Mouse (Mus musculus) stomach, postnatal 0 days (tissue): ENCODE data around the gene Cgnl1. TPM values are rescaled to one million over a fixed set of nuclear protein-coding genes. Genes with fewer than 3 reads are reported as not detected.
A peak's percentile ranks its signal among the peaks of the same experiment; 100 is the strongest.

Source experiments
- ATAC-seq: fragments of 200-750 bp; cut with Nextera tagmentation; 2 replicates; pipeline ENCODE4 v1.8.0; 2017; ENCODE audit not compliant: low FRiP score, low TSS enrichment
- DNase-seq: peaks from one replicate; pipeline ENCODE4 v3.0.0-alpha.2; 2016; ENCODE audit warnings: low spot score
- H3K27ac ChIP-seq: fragments of 300-500 bp; sonication (generic); replicated peaks from 2 replicates; pipeline ENCODE4 v1.5.1; 2014; ENCODE audit warnings: mild to moderate bottlenecking, control low read depth
- H3K27me3 ChIP-seq: fragments of 300-500 bp; sonication (generic); 2 replicates; pipeline ENCODE4 v1.6.1; 2014; ENCODE audit warnings: low read length; ENCODE audit not compliant: control insufficient read depth, insufficient read depth
- H3K36me3 ChIP-seq: fragments of 300-500 bp; sonication (generic); 2 replicates; pipeline ENCODE4 v1.6.1; 2014; ENCODE audit warnings: low read length, mixed read lengths; ENCODE audit not compliant: control insufficient read depth, insufficient read depth
- H3K4me1 ChIP-seq: fragments of 300-500 bp; sonication (generic); replicated peaks from 2 replicates; pipeline ENCODE4 v1.6.1; 2014; ENCODE audit warnings: antibody characterized with exemption; ENCODE audit not compliant: control insufficient read depth, insufficient read depth
- H3K4me2 ChIP-seq: fragments of 300-500 bp; sonication (generic); replicated peaks from 2 replicates; pipeline ENCODE4 v1.6.1; 2014; ENCODE audit warnings: low read depth, mild to moderate bottlenecking, control low read depth, moderate library complexity
- H3K4me3 ChIP-seq: fragments of 300-500 bp; sonication (generic); 2 replicates; pipeline ENCODE4 v1.5.1; 2014; ENCODE audit warnings: low read depth, low read length, control low read depth
- H3K9ac ChIP-seq: fragments of 300-500 bp; sonication (generic); 2 replicates; pipeline ENCODE4 v1.6.1; 2014; ENCODE audit warnings: mild to moderate bottlenecking, low read length, control low read depth, mixed read lengths
- H3K9me3 ChIP-seq: fragments of 300-500 bp; sonication (generic); 2 replicates; pipeline ENCODE4 v1.6.1; 2016; ENCODE audit warnings: low read length; ENCODE audit not compliant: control insufficient read depth
- CTCF ChIP-seq: IDR thresholded peaks from 2 replicates; pipeline ENCODE4 v1.5.1; 2016; ENCODE audit warnings: antibody characterized with exemption, low read depth, mild to moderate bottlenecking, moderate library complexity
- EP300 ChIP-seq: optimal IDR thresholded peaks from 2 replicates; pipeline ENCODE3; 2016; ENCODE audit warnings: antibody characterized with exemption
- WGBS: fragments of 180-500 bp; shearing (Covaris S2); extraction: QIAGEN DNeasy Blood & Tissue Kit; methylation state at CpG from one replicate; pipeline ENCODE4 v1.1.7; 2014; 5-methylcytosine and 5-hydroxymethylcytosine counted together
- polyA plus RNA-seq: library from polyadenylated mRNA; unstranded; fragments of >200 nt; fragmentation: Nextera tagmentation; extraction: Ambion mirVana; gene quantifications from 2 replicates; pipeline ENCODE4 v1.2.1, GENCODE M21; 2015

Cgnl1 gene
- polyA plus RNA-seq, 1 experiment from 2014 or later = 6.3 TPM

GRCm38 (mm10) chr9:71773563-71773962, 2.2 kb upstream of the Cgnl1 start:
- no peak overlapping the region for H3K9ac ChIP-seq
- no peaks in the 10 kb centered on the region for H3K36me3 ChIP-seq
- no peak for TF ChIP-seq CTCF
- no peak for TF ChIP-seq EP300
- H3K4me1 ChIP-seq = 0 out of 2 replicates have a peak, but pooled peaks cover 2% of the 10 kb centered on the region
- no peak overlapping the region for H3K4me2 ChIP-seq
- H3K27me3 ChIP-seq = no peaks in the 10 kb centered on the region
- WGBS = 58% methylated on average over 9 of the region's 9 CpGs
- H3K4me3 ChIP-seq = no peak overlapping the region
- no peak overlapping the region for H3K27ac ChIP-seq
- H3K9me3 ChIP-seq = no peaks in the 10 kb centered on the region
- ATAC-seq = no peak
- DNase-seq = no peak

- no peak for TF ChIP-seq EP300
- peak; percentile 79 for TF ChIP-seq CTCF
- H3K9ac ChIP-seq = no peak overlapping the region
- H3K36me3 ChIP-seq = no peaks in the 10 kb centered on the region
- H3K9me3 ChIP-seq = no peaks in the 10 kb centered on the region
- H3K4me3 ChIP-seq = no peak overlapping the region
- DNase-seq (peak; percentile 70), ATAC-seq (no peak)
- H3K4me2 ChIP-seq = no peak overlapping the region
- 65% methylated on average over 5 of the region's 5 CpGs for WGBS
- no peak overlapping the region for H3K27ac ChIP-seq
- 0 out of 2 replicates have a peak, but pooled peaks cover 2% of the 10 kb centered on the region for H3K4me1 ChIP-seq
- H3K27me3 ChIP-seq = no peaks in the 10 kb centered on the region
These were observed 936 bp upstream of the Cgnl1 start for GRCm38 (mm10) chr9:71772338-71772737.

GRCm38 (mm10) chr9:71770484-71770883, 918 bp downstream of the Cgnl1 start:
- DNase-seq = peak; percentile 54
- Histone ChIP-seq H3K9me3 (no peaks in the 10 kb centered on the region), H3K27ac (no peak overlapping the region), H3K9ac (peak overlapping the region; percentile 72), H3K36me3 (no peaks in the 10 kb centered on the region), H3K4me2 (peak overlapping the region; percentile 73), H3K4me3 (peak overlapping the region; percentile 68), H3K4me1 (0 out of 2 replicates have a peak, but pooled peaks cover 2% of the 10 kb centered on the region), H3K27me3 (no peaks in the 10 kb centered on the region)
- TF ChIP-seq CTCF = peak; percentile 49
- no peak for TF ChIP-seq EP300
- no peak for ATAC-seq
- WGBS = 6% methylated on average over 10 of the region's 10 CpGs

- WGBS = 43% methylated on average over 9 of the region's 9 CpGs
- H3K4me2 ChIP-seq = peak overlapping the region; percentile 73
- H3K4me3 ChIP-seq = peak overlapping the region; percentile 68; the same call in 1 of the 2 replicates
- no peaks in the 10 kb centered on the region for H3K27me3 ChIP-seq
- no peak for DNase-seq
- no peak for ATAC-seq
- H3K4me1 ChIP-seq = 0 out of 2 replicates have a peak, but pooled peaks cover 2% of the 10 kb centered on the region
- no peaks in the 10 kb centered on the region for H3K9me3 ChIP-seq
- TF ChIP-seq CTCF (no peak), EP300 (no peak)
- H3K9ac ChIP-seq = no peak overlapping the region
- H3K36me3 ChIP-seq = no peaks in the 10 kb centered on the region
- no peak overlapping the region for H3K27ac ChIP-seq
These were observed 1.7 kb downstream of the Cgnl1 start for GRCm38 (mm10) chr9:71769701-71770100.

- no peak overlapping the region for H3K4me2 ChIP-seq
- no peaks in the 10 kb centered on the region for H3K36me3 ChIP-seq
- H3K27ac ChIP-seq = no peak overlapping the region
- DNase-seq (no peak), ATAC-seq (no peak)
- WGBS = 95% methylated on average over 1 of the region's 1 CpGs
- no peak overlapping the region for H3K9ac ChIP-seq
- no peak overlapping the region for H3K4me3 ChIP-seq
- no peaks in the 10 kb centered on the region for H3K27me3 ChIP-seq
- 0 out of 2 replicates have a peak, but pooled peaks cover 2% of the 10 kb centered on the region for H3K4me1 ChIP-seq
- TF ChIP-seq CTCF (no peak), EP300 (no peak)
- H3K9me3 ChIP-seq = no peaks in the 10 kb centered on the region
These were observed 3.3 kb downstream of the Cgnl1 start for GRCm38 (mm10) chr9:71768119-71768518.

- TF ChIP-seq CTCF (no peak), EP300 (no peak)
- Histone ChIP-seq H3K4me2 (no peak overlapping the region), H3K27me3 (no peaks in the 10 kb centered on the region), H3K27ac (no peak overlapping the region), H3K4me3 (no peak overlapping the region), H3K9me3 (no peaks in the 10 kb centered on the region), H3K9ac (no peak overlapping the region), H3K36me3 (no peaks in the 10 kb centered on the region), H3K4me1 (0 out of 2 replicates have a peak, but pooled peaks cover 2% of the 10 kb centered on the region)
- ATAC-seq (no peak), DNase-seq (no peak)
- WGBS = 81% methylated on average over 2 of the region's 2 CpGs
These were observed 4.5 kb downstream of the Cgnl1 start for GRCm38 (mm10) chr9:71766902-71767301.
